Mouse (Mus musculus): ENCODE results near the gene Slc15a4. TPM values are rescaled to one million over a fixed set of nuclear protein-coding genes. Genes with fewer than 3 reads are reported as not detected.

The Slc15a4 gene
- total RNA-seq, 2 experiments from 2014 or later = 30.4 to 35.3 TPM

Other genes with a start within 250 kb of the Slc15a4 start
- 10 to 100 TPM; 20.6 to 26.7 TPM for gene Glt1d1, start 635 bp downstream of the Slc15a4 start, total RNA-seq (2021)